Mouse (Mus musculus) urinary bladder, adult 2 months (tissue): ENCODE data around the gene Gm26602. TPM values are rescaled to one million over a fixed set of nuclear protein-coding genes. Genes with fewer than 3 reads are reported as not detected.

Experiments
- DNase-seq: peaks from one replicate; pipeline ENCODE4 v3.0.0; 2022; ENCODE audit warnings: low spot score
- polyA plus RNA-seq: library from polyadenylated mRNA; depleted of rRNA; stranded (reverse); fragments of >200 nt; gene quantifications from 2 replicates; pipeline ENCODE4 v1.2.3, GENCODE M21; 2012

Gm26602 gene
- polyA plus RNA-seq, 1 experiment: not detected

- DNase-seq: no peak
Measured at GRCm38 (mm10) chr10:79931797-79932196, 21.1 kb downstream of the Gm26602 start.

- DNase-seq: no peak
Measured at GRCm38 (mm10) chr10:79932736-79933135, 22.1 kb downstream of the Gm26602 start.

GRCm38 (mm10) chr10:79933145-79933679 lies 22.6 kb downstream of the Gm26602 start:
- no peak for DNase-seq

- DNase-seq: no peak
Measured at GRCm38 (mm10) chr10:79933861-79934260, 23.2 kb downstream of the Gm26602 start.

DNA sequence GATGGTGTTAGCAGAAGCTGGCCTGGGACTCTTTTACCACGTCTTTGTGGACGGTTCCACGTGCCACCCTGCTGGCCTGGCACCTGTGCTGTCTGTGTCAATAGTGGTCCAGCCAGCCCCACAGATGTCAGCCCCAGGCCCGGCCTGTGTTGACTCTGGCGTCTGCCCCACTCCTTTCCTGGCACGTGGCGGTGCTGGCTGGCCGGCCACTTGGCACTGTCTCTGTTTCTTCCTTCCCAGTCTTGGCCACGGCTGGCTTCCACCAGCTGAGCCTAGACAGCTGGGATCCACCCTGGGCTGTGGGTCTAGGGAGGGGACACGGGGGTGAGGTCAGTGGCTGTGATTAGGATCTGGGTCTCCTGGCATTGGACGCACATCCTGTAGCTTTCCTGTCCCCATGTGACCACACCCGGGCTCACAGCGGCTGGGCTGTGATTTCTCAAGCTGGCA lies 23.6 kb downstream of the Gm26602 start:
- peak; percentile 63 for DNase-seq

DNA sequence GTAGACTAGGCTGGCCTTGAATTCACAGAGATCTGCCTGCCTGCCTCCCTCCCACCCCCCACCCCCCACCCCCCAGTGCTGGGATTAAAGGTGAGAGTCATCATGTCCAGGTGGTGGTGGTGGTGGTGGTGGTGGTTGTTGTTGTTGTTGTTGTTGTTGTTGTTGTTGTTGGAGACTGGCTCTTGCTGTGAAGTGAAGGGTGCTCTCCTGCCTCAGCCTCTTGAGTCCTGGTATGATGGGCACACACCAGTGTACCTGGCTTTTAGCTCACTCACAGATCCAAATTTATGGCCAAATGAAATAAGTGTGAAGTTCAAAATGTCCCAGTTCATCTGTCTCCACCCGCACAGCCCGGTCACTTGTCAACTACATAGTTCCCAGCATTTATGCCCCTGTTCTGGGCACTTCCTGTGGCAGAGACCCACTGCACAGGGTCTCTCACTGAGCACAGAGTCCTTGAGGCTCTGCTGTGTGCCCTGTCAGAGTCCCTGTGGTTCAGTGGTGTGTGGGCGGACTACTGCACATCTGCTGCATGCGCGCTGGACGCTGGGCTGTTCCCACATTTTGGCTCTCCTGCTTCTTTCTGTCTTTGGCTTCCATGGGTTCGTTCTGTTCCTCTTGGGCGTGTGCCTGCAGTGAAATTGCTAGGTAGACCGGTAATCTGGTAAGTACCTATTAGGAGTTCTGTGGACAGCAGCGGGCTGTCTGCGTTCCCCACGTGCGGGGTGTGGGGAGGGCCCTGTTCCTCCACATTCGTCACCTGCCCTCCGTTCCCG lies 24.3 kb downstream of the Gm26602 start:
- no peak for DNase-seq

GRCm38 (mm10) chr10:79936284-79936910 lies 25.7 kb downstream of the Gm26602 start:
- no peak for DNase-seq

GRCm38 (mm10) chr10:79936911-79937441 lies 26.3 kb downstream of the Gm26602 start:
- peak; percentile 84 for DNase-seq

DNA sequence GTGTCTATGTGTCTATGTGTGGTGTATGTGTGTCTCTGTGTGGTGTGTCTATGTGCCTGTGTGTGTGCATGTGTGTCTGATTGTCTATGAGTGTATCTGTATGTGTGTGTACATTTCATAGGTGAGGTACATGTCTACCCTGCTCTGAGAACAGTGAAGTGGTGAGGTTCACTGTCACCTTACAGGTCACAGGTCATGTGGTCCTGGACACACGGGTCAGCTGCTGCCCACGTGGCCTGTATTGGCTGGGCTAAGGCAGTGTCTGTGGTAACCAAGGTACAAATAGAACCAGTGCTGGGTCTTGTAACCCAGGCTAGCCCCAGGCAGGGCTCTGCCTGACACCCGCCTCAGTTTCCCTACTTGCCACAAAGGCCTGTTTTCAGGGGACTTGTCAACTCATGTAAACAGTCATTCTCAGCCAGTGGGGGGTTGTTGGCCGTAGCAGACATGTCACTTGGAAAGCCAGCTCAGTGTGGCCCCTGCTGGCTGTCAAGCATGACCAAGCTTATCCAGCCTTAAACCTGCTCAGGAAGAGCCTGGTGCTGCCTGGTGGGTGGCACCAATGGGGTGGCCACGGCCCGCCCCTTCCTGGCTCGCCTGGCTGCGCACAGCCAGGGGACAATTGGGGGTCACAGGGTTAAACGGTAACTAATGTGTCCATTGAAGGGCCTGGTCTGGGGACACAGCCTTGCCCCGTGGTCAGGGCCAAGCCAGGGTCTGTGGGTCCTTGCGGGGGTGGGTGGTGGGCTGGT lies 27.3 kb downstream of the Gm26602 start:
- no peak for DNase-seq

DNA sequence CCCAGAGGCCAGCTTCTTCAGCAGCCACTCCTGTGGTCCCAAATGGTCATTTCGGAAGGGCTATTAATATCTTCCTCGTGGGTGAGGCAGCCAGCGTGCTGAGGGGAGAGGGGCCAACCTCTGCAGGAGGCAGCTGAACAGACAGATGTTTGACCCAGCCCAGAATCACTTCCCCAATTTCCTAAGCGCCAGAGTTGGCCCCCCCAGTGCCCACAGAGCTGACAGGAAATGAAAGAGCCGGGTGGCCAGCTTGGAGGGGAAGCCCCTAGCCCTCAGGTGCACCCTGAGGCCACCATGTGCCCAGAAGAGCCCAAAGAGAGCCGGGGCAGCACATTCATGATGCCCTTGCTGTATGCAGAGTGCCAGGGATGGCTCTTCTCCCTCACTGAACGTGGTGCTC lies 30.1 kb downstream of the Gm26602 start:
- DNase-seq: no peak

- DNase-seq: no peak
Measured at GRCm38 (mm10) chr10:79942988-79943387, 32.3 kb downstream of the Gm26602 start.

DNA sequence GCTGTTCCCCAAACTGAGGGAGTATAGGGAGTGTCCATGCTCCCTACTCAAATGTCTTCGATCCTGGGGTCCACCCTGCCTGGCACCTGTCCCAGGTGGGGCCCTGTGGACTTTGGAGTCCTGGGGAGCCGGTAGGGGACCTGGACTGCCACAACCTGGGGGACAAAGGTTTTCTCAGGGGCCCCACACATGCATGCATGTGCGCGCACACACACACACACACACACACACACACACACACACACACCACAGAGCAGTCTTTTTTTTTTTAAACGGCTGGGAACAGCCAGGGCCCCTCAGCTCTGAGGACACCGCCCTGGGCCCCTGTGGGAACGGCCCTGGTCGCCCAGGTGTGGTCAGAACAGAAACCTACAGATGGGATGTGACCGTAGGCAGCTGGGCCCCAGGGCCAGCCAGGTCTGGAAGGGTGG lies 32.8 kb downstream of the Gm26602 start:
- DNase-seq: no peak

DNA sequence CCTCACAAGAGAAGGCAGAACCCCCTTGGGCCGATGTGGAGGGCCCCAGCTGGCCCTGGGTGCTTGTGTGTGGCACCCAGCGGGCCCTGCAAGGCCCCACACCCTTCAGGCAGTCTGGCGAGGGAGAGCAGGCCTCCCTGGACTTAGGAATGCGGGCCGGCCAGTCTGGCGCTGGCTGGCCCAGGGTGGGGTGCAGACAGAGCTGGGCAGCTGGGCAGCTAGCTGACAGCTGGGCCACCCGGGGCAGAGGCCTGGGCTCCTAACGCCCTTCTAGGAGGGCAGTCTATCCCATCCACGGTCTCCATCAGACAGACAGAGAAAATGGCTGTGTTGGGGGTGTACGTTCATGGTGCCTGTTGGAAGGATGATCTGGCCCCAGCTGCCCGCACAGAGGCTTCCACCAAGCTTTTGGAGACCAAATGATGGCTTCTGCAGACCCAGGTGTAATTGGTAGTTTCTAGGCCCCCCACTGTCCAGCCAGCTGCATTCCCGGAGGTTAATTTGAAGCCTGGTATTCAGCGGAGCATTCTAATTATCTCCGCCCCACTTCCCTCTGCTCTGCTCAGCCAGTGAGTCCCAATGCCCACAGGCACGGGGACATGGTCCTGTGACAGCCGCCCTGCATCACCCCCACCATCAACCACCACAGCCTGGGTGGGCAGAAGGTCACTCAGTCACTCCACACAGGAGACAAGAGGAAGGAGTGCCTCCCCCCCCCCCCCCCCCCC lies 35.0 kb downstream of the Gm26602 start:
- no peak for DNase-seq

GRCm38 (mm10) chr10:79946752-79947322 lies 36.2 kb downstream of the Gm26602 start:
- DNase-seq: no peak

DNA sequence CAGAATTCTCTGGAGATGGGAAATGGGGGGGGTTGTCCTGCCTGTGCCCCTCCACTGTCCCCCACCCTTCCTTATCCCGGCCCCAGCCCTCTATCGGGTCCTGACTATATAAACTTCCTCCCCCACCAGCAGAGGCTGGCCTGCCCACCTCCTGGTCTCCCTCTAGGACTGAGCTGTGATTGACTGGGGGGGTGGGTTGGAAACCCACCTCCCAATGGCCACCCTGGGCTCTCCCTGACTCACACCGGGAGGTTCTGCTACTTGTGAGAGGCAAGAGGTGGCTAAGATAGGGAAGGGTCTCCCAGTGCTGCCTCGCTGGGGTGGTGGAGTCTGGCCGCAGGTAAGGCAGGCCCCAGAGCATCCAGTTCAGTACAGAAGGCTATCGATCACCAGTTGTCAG lies 36.8 kb downstream of the Gm26602 start:
- no peak for DNase-seq

DNA sequence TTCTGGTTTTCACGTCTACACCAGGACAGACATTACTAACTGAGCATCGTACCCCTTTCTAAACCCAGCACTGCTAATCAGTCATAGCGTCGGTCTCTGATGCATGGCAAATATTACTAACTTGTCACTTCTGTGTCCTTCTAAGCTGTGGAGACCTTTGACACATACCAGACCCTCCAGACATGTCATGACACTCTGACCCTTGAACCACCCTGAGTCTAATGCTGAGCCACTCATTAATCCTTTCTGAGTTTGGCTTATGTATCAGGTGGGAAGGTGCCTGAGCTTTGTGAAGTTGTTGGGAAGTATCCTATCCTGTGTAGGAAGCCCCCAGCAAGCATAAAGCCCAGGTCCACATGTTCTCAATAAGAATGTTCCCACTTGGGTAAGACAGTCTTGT lies 39.2 kb downstream of the Gm26602 start:
- no peak for DNase-seq

DNA sequence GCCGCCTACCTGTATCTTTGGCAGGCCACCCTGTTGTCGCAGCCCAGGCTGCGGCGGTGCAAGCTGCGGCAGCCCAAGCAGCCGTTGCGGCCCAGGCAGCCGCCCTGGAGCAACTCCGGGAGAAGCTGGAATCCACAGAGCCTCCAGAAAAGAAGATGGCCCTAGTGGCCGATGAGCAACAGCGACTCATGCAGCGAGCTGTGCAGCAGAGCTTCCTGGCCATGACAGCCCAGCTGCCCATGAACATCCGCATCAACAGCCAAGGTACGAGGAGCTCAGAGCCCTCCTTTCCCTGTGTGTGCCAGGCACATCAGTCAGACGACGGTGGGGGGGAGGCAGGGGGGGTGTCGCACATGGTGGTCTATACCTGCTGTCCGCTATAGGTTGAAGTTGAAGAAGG lies 40.0 kb downstream of the Gm26602 start:
- DNase-seq: no peak

DNA sequence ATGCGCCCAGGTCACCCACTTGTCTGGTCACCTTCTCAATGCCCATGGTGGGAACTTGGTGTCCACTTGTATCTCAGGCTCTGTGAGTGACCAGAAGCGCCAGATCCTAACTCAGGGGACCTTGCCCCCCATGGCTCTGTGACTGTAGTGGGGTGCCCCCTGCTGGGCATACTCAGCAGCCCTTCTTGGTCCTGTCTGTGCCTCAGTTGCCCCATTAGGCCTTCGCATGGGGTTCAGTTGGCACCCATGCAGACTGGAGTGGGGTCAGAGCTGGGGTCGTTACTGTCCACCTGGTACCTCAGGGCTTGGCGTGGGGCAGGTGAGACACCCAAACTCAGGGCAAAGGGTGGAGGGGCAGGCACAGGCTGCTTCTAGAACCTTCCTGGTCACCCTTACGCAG lies 43.3 kb downstream of the Gm26602 start:
- no peak for DNase-seq

DNA sequence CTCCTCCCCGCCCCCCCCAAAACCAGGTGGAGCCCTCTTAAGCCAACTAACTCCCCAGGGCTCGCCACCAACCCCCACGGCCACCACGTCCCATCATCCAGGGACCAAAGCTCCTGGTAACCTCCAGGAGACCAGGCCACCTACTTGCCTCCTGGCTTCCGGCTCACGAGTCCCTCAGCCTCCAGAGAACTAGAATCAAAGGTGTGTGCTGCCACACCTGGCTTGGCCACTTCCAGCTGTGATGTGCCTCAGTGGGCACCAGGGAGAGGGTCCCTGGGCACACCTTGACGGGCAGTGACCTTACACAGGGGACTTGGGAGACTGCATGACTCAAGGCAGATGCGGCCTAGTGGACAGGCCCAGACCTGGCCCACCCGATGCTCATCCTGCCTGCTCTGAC lies 45.0 kb downstream of the Gm26602 start:
- DNase-seq: no peak

GRCm38 (mm10) chr10:79956643-79957154 lies 46.0 kb downstream of the Gm26602 start:
- DNase-seq: no peak
